Mouse (Mus musculus) testis, postnatal 14 days (tissue): ENCODE measurements around the gene Rfx8.

Experiments used
- DNase-seq: peaks from one replicate; pipeline ENCODE4 v3.0.0; 2021; ENCODE audit warnings: low spot score

The Rfx8 gene

DNA sequence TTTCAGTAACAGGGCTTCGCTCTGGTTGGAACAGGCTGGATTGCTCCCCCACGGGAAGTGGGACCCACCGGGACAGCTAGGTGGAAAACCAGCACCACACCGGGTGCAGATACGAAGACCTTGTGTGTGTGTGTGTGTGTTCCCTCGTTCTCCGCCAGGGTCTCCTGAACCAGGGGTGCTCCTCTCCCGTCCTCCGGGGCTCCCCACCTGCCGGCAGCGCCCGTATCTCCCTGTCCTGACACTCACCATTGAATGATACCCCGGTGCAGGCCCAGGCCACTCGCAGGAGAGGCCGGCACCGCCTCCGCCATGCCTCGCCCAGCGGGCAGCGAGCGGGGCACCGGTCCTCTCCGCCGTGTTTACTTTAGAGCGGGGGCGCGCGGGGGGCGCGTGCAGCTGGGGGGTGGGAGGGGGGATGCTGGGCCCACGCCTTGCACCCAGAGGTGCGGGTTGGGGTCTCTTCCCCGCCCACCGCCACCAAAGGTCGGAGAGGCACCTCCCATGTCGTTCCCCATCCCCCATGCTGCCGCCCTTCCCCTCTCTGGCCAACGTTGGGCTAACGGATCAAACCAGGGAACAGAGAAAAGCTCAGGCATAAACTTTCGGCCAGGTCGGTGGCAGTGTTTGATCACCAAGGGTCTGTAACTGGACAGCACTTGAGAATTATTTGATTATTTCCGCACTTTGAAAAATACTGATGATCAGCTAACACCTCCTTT is at the start of gene Rfx8:
Gene Rfx8, minus strand, starts transcription at position 366 of the 719 bp plus-strand sequence.
- DNase-seq = no peak

DNA sequence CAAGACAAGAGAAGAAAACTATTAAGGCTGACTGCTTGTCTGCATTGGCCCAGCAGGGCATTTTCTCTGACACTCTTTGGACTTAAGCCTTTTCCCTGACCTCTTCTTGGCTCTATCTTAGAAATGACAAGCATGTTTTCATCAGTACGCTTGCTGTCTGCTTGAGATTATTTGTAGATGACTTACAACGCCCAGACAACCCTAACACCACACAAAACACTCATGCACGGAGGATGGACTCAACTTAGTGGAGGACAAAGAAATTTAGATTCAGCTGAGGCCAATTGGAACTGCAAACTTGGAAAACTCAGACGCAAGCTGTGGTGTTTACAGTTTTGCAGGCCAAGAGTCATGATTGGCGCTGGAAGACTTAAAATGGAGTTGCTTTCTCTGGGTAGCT is 49.6 kb upstream of the Rfx8 start:
- DNase-seq = no peak

DNA sequence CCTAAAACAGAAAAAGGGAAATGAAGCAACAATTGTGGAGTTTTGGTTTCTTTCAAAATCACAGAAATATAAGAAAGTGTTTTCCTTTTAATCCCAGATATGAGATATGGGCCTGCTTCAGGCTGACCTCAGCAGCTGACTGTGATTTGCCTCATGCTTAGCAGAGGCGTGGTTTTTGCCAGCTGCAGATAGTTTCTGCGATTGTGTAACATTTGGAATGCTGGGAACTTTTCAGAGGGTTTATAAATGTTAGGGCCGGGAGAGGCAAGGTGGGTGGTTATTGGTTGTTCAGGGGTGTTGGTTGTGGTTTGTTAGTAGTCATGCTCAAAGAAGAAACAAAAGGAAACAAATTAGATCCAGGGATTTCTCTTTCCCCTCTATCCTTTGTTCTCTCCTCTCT is 47.2 kb upstream of the Rfx8 start:
- DNase-seq = no peak

DNA sequence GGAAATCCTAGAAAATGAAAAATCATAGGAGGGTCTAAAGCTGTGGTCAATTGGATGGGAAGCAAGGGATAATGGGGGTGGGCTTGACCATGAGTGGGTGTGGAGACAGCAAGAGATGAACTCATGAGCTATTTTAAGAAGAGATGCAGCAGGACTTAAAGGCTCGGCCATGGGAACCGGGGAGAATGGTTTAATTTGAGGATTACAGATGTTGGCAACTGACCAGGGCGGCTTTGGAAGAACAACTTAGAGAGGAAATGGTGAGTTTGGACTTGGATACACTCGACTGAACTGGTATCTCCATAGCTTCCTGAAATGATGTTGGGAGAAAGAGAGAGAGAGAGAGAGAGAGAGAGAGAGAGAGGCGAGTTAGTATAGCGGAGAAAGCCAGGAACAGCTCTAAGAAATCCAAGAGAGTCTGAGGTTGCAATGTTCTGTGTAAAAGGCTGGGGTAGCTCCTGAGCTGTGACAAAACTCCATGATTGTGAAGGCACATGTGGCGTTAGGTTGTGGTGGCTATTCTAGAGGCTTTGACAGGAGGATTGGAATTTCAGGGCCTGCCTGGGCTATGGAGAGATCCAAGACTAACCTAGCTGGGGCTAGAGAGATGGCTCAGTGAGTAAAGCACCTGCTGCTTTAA is 45.2 kb upstream of the Rfx8 start:
- no peak for DNase-seq

- peak; percentile 77 for DNase-seq
Measured at GRCm38 (mm10) chr1:39762025-39762370, 41.2 kb upstream of the Rfx8 start.

DNA sequence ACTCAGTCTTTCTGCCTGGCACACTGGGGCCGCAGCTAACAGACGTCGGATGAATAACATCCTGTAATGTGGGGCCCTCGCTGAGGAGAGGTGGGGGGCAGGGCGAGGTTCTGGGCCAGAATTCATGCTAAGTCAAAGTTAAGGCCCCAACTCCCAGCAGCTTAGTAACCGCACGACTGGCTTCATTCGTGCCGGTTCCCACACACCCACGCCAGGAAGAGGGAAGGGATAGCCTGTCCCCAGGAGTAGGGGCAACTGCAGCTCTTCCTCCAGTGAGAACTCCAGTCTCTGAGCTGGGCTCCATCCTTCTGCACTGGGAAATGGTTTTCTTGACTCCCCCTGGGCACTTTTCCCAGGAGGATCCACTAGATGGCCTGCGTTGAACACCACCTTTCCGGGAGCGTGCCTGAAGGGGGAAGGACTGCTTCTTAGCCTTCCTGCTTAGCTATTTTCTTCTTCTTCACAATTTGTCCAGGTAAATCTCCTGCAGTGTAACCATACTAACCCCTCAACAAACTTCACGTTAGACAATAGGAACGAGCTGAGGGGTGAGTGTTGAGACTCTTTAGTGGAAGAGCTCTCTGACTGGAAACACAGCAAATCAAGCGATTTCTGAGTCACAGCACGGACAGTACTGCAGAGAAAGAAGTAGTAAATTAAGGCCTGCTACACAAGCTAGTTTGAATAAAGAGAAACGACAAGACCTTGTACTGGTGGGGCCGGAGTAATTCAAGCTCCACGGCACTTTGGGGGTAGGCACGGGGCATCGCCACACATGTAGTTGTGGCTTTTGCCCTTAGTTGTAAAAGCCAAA is 40.6 kb upstream of the Rfx8 start:
- peak; percentile 66 for DNase-seq

DNA sequence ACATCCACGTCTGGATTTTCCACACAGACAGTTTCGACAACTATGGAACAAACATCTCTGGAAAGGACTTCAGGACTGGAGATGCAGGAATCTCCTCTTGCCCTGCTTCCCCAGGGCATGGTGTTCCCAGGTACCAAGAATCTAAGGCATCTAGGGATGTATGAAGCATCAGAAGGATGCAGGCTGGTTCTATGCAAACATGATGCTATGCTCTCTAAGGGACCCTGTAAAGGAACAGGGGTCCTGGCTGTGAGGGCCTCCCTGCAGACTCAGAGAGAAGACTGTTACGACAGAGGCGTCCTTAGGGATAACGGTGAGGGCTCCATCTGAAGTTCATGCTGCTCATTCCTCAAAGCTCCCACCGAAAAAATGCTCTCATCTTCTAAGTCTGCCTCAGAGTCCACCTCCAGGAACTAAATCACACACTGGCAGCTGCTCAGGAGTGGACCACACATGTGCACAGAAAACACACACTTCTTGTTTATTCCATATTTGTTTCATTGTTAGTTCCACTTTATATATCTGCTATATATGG is 39.5 kb upstream of the Rfx8 start:
- DNase-seq = no peak

DNA sequence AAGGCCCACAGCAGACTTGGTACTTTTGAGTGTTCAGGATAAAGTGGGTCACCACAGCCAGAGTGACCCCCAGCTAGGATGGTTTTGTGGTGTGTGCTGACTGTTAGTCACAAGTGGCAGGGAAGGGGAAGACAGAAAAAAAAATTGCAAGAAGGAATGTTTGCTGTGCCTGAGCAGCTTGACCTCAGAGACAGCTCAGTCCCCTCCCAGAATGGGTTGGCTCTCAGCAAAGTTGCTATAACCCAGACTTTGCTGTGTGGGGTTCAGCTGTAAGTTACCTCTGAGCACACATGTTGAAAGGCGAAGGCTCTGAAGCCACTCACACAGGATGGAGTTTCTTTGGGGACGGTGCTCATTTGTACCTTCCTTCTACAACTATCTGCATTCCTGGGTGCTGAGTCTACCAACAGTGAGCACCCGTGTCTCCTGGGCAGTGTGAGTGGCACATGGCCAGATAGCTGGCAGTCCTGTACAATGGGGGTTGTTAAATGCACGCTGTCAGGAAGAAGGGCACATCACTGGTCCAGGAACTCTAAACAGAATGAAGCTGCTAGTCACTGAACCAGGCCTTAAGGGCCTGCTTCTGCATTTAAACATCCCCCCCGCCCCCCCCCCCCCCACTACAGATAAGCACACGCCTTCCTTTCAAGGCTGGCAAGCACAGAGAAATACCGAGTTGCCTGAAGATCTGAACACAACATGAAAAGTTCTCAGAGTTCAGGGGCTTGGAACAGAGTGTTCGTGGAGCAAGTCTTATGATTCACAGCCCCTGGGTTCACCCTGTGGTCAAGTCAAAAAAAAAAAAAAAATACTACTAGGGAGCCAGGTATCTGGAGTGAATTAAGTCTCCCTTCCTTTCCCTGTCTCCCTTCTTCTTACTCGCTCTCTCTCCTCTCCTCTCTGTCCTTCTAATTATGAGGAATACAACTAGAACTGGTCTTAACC is 38.7 kb upstream of the Rfx8 start:
- DNase-seq = no peak

DNA sequence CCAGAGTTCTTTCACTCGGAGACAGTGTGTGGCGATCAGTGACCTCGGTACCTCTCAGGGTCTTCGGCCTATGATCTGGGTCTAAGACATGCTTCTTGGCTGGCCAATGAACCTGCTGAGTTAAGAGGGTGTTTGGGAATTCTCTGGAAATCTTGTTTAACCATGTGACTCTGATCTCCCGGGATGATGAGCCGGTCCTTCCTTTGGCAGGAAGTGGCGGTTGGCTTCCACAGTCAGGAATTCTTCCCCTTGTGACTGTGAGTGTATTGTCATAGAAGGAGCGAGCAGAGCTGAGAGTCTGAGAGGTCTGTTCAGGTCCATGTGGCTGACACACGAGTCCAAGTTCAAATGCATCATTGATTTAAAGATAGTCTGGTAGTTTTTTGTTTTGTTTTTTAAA is 37.4 kb upstream of the Rfx8 start:
- DNase-seq = no peak

GRCm38 (mm10) chr1:39756952-39757351 is 36.2 kb upstream of the Rfx8 start:
- DNase-seq = no peak

GRCm38 (mm10) chr1:39754224-39754957 is 33.6 kb upstream of the Rfx8 start:
- no peak for DNase-seq

GRCm38 (mm10) chr1:39751537-39751936 is 30.7 kb upstream of the Rfx8 start:
- no peak for DNase-seq

DNA sequence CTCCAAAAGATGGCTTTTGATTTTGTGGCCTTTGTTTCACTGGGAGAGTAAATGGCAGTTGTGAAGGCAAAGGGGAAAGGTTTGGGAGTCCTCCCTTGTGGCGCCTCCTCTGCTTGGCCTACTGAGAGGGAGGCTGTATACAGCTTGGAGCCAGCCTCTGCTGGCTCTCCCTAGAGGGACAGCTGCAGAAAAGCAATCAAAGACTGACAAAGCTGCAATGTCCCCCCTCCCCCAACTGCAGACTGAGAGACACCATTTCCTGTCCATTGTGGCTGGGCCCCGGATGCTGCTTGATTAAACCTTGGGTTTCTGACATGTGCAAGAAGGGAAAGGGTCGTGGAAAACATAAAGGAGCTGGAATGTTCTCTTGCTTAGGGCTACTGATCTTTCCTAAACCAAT is 28.9 kb upstream of the Rfx8 start:
- DNase-seq = no peak

- no peak for DNase-seq
Measured at GRCm38 (mm10) chr1:39749214-39749613, 28.4 kb upstream of the Rfx8 start.

DNA sequence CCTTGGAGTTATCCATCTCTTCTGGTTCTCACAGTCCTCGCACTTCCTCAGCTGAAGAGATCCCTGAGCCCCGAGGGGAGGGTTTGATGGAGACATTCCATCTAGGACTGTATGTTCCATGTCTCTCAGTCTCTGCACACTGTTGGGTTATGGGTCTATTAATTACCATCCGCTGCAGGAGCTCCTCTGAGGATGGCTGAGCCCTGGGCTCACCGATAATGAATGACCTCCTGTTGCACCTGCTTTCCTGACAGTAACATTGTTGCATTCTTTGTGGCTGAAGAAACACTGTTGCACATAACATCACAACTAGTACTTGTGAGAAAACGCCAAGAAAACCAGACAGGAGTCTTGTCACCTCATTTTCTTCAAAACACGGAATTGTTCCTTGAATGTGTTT is 27.9 kb upstream of the Rfx8 start:
- DNase-seq = peak; percentile 60

DNA sequence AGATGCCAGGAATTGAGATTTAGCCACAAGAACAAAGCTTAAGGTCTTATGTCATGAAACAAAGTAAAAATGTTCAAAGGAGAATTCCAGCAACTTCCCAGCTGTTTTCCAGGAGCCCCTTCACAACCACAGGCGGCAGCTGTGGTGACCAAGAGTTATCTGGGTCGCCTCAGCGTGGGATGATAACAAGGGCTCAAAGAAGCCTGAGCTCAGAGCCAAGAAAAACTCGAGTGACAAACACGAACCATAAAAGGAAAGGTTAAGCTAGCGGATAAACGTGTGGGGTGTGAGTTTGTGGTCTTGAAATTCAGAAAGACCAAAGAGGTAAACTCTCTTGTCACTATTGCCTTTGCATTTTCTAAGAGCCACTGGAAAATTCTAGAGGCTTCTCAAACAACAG is 25.7 kb upstream of the Rfx8 start:
- no peak for DNase-seq

DNA sequence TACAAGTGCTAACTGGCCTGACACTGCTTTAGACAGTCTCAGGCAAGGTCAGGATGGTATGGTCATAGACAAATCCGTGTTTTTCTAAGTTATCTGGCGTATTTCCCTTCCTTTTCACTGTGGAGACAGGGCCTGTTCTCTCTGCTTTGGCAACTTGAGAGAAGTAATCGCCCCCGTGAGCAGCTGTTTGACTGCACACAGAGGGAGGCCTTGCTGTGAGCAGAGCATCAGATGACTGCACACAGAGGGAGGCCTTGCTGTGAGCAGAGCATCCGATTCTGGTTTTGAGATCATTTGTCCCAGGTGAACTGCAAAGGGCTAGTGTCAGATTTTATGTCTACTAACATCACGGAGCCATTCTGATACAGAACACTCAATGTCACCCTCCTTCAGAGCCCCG is 20.2 kb upstream of the Rfx8 start:
- DNase-seq = no peak

DNA sequence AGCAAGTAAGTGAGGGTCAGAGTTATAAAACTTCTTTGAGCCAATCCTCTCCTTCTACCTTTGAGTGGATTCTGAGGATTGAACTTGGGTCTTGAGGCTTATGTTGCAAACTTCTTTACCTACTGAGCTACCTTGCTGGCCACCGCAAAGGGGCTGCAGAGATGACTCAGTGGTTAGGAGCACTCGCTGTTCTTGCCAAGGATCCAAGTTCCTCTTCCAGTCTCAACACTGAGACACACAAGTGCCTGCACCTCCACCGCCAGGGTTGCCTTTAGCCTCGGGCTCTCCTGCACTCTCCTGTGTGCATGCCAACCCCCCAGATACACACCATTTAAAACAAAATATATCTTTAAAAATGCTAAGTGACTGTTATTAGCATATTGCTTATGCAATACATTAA is 19.2 kb upstream of the Rfx8 start:
- DNase-seq = no peak

DNA sequence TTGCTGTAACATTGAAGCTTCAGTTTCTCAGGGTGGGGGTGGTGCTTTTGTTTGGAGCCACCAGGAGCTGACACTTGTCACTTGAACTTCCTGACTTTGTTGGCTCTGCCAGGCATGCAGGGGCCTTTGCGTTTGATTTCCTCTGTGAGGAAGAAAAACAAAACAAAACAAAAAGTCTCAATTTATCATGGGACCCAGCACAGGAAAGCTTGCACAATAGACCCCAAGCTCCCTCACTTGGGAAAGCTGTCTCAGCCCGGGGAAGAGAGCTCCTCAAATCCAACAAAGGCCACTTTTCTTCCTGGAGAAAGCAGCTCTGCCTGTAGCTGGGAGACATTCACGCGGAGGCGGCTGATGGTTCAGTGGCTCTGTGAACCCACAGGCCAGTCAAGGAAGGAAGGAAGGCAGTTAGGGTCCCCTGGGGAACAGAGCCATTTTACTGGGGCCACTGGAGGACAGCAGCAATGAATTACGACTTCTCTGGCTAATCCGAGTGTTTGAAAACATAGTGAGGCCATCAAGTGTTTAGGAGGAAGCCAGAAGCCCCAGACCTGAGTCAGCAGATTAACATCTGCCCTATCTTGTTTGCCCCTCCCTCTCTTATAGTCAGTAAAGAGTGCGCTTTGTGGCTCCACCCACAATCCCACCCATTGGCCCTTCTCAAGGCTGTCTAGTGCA is 15.3 kb upstream of the Rfx8 start:
- no peak for DNase-seq

DNA sequence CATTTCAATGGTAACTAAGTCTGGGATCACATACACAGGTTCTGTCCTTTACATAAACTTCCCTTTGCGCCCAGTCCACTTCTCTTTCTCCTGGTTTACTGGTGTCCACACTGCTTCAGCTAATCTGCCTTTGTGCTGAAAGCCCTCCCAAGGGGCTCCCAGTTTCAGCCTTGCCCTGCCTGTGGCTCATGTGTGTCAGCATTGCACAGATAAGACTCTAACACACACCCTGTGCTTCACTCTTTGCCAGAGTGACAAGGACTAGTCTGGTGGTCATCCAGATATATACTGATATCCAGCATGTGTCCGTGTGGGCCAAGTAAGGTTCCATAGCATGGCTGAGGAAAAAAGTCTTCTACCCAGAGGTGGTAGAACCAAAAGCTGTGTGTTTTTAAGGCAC is 14.7 kb upstream of the Rfx8 start:
- no peak for DNase-seq

- DNase-seq = no peak
Measured at GRCm38 (mm10) chr1:39734881-39735280, 14.1 kb upstream of the Rfx8 start.
